Mouse (Mus musculus) c-Kit-positive CD71-positive TER-119-negative erythroid progenitor cells, embryonic 14.5 days (primary cell): ENCODE measurements around the gene Lamtor3.
A peak's percentile ranks its signal among the peaks of the same experiment; 100 is the strongest.
"Not testable (repeated sequence)": the region's sequence is repeated elsewhere in the genome, so short reads cannot be mapped to it uniquely, and the experiment has no call there.

Experiments used
- DNase-seq: peaks from one replicate; pipeline ENCODE4 v3.0.0-alpha.2; 2013; ENCODE audit warnings: low read depth

The Lamtor3 gene

DNA sequence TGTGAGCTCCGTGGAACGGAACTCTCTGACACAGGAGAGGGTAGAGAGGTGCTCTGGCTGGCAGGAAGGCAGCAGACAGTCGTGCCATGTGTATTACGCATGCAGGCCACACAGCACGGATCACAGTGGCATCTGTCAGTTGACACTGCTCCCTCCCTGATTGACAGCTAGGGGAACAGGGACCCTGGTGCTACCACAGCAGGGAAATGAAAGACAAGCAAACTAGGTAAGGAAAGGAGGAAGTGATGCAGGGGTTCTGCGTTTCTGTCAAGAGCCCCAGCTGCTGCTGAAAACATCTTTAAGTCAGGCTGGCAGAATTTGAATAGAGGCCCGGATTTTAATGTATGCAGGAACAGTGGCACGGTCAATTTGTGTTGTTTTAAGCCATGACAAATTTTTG lies 45.2 kb downstream of the Lamtor3 start:
- no peak for DNase-seq

DNA sequence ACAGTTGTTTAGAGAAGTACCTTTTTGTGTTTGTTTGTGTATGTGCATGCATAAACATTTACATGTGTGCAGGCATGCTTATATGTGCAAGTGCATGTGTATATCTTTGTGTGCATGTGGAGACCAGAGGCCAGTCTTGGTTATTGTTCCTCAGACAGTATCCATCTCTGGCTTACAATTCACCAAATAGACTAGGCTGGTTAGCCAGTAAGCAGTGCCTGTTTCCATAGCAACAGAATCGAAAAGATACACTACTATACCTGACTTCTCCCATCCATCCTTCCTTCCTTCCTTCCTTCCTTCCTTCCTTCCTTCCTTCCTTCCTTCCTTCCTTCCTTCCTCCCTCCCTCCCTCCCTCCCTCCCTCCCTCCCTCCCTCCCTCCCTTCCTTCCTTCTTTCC lies 45.7 kb downstream of the Lamtor3 start:
- not testable (repeated sequence) for DNase-seq

GRCm38 (mm10) chr3:137968105-137968819 lies 50.0 kb downstream of the Lamtor3 start:
- no peak for DNase-seq

- peak; percentile 75 for DNase-seq
Measured at GRCm38 (mm10) chr3:137968820-137969486, 50.6 kb downstream of the Lamtor3 start.

- DNase-seq = no peak
Measured at GRCm38 (mm10) chr3:137969951-137970350, 51.6 kb downstream of the Lamtor3 start.

DNA sequence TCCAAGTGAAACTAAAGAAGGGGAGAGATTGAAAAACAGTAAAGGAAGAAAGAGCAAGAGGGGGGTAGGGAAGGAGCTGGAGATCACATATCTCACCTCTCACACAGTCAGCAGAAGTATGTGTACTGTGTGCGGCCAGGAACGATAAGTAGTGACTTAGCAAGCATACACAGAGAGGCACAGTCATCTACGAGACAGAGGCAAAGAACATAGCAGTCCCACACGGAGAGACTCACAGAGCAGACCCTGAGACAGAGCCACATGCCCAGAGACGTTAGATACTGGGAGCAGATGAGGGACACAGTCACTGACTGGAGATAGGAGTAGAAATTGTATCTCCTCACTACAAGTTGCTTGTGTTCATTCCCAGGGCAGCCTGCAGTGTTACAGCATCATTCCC lies 53.9 kb downstream of the Lamtor3 start:
- no peak for DNase-seq

- no peak for DNase-seq
Measured at GRCm38 (mm10) chr3:137972989-137973388, 54.7 kb downstream of the Lamtor3 start.

DNA sequence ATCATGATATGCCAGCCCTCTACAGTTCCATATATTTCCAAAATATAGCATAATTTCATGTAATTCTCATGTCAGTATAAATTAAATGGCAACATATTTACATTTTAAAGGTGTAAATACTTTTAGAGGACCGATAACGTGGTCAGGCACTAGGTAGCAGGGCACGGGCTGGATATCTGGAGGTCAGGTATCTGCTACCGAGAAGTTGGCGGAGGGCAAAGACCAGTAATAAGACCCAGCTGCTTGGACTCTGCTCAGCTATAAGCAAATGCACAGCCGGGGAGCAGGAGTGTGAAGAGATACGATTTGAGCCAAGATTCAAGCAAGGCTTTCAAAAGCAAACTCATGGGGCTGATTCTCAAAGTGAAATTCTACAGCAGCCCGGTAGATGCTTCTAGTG lies 56.0 kb downstream of the Lamtor3 start:
- DNase-seq = no peak

- no peak for DNase-seq
Measured at GRCm38 (mm10) chr3:137975435-137975834, 57.1 kb downstream of the Lamtor3 start.

DNA sequence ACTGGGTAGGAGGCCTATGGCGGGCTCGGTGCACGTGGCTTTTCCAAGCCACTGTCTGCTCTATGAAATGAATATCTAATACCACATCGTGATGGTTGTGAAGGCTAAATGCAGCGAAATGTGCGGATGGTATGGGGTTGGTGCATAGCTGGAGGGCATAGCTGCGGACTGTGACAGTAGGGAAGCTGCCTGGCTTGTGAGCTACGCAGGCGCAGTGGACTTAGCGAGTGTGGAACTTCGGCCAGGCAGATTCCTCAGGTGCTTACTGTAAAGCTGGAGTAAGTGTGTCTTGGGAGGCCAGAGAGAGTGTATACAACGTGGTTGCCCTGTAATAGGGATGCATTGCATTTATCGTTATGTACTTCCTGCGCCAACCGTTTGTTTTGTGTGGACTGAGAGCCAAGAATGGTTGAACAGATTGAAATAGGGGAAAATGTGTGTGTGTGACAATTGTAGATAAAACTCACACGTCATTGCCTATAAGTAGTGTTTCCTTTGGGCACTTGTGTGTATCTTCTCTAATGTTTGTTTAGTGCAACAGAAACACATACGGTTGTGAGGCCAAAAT lies 57.6 kb downstream of the Lamtor3 start:
- no peak for DNase-seq

- DNase-seq = peak; percentile 44
Measured at GRCm38 (mm10) chr3:137976943-137977628, 58.8 kb downstream of the Lamtor3 start.

DNA sequence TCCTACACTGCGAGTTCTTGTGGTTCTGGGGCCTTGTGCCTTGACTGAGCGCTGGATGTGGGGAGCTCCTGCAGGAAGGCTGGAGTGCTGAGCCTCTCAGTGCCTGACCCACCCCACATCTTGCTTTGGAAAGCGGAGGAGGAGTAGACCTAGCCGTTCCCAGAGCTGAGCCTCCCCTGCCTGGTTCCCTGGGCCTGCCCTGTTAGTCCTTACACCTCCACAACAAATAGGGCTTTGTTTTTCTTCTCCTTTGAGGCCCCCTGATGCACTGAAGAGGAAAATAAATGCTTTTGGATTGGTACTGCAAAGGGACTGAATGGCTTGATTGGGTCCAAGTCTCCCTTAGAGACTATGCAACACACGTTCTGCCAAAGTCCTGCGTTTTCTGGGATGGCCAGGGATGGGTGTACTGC lies 59.3 kb downstream of the Lamtor3 start:
- DNase-seq = no peak

DNA sequence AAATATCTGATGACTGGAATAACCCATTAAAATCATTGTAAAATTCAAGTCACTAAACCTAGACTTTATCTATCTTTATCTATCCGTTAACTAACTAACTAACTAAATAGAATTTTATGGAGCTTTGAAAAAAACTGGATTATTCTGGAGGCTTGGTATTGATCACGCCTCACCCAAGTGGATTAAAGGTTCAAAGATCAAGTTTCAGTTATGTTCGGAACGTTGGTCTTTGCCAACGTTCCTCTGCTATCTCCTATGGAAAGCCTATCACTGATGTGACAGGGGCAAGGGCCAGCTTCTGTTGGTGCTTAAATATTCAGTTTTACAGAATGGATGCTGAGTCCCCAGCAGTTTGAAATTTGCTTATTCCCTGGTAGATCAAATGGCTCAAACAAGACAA lies 59.9 kb downstream of the Lamtor3 start:
- no peak for DNase-seq
